Mouse (Mus musculus): Measurements from ENCODE around the gene Ksr1. TPM values are rescaled to one million over a fixed set of nuclear protein-coding genes. Genes with fewer than 3 reads are reported as not detected.

Gene Ksr1
- polyA plus RNA-seq, 1 experiment from 2014 or later = 3.3 TPM

DNA sequence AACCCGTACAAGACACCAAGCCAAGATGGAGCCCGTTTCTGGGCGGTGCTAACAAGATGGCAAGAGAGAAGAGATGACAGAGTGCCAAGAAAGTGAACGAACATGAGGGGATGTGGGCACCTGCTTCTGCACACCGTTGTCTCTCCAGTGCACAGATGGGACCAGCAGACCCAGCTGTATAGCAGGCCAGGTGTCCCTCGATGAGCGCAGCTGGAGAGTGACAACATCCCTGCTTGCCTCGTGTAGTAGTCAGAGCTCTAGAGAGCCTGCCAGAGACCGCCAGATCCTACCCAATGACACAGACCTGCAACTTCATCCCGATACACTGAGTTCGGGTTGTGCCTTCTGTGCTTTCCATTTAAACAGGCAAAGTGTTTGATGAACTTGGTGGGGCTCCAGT lies 3.8 kb downstream of the Ksr1 start:
- no peak overlapping the region for H3K4me2 ChIP-seq (ENCODE audit: low read depth, low read length)
- peaks cover 29% of the 10 kb centered on the region for H3K4me1 ChIP-seq (replicated peaks; ENCODE audit: control insufficient read depth, insufficient read depth, low read length)
- H3K4me3 ChIP-seq (ENCODE audit: low read length) = no peak overlapping the region
- H3K36me3 ChIP-seq (ENCODE audit: control insufficient read depth, insufficient read depth, low read length) = no peaks in the 10 kb centered on the region
- H3K9me3 ChIP-seq (ENCODE audit: control insufficient read depth, low read length) = no peaks in the 10 kb centered on the region
- no peak overlapping the region for H3K9ac ChIP-seq (ENCODE audit: low read length)
- H3K27me3 ChIP-seq (ENCODE audit: control insufficient read depth, insufficient read depth, low read depth, low read length) = no peaks in the 10 kb centered on the region
- ATAC-seq (ENCODE audit: low read depth) = no peak
- 74% methylated on average over 11 of the region's 11 CpGs for WGBS
- no peak overlapping the region for H3K27ac ChIP-seq (ENCODE audit: low read length)

DNA sequence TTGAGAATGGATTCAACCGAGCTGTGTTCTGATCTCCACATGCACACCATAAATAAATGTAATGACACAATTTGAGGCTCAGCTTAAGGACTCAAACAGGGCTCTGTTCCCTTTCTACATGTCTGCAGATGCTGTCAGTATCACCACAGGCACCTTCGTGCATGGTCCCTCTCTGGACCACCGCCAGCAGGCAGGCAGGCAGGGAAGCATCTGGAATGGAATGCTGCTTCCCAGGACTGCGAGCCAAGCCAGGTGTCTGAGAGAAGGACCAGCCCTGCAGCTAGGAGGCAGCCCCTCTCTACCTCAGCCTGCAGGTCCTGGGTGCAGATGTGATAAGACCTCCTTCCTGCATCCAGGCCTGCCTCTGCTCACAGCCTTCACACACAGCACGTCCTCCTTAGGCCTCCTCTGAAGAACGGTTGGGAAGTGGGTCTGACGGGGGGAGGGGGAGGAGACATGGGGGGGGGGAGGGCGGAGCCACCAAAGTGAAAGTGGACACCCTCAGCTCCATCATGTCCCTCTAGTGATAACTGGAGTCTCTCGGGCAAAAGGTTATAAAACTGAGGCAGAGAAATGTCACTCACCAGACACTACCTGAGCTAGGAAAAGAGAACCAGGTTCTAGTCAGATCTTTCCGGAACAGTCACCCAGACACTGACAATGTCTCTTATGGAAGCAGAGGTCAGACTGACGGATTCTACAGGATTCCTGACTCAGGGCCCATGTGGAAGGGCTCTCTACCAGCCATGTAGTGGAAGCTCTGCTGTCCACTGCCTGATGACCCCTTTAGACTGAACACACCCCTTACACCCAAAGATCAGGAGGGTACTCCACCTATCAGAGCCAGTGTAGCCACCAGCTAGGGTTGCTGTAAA lies 4.7 kb downstream of the Ksr1 start:
- ATAC-seq (ENCODE audit: low read depth) = no peak
- Histone ChIP-seq H3K4me3 (ENCODE audit: low read length) (no peak overlapping the region), H3K4me2 (ENCODE audit: low read depth, low read length) (peak overlapping the region; percentile 5), H3K9me3 (ENCODE audit: control insufficient read depth, low read length) (no peaks in the 10 kb centered on the region), H3K27ac (ENCODE audit: low read length) (no peak overlapping the region), H3K9ac (ENCODE audit: low read length) (no peak overlapping the region), H3K36me3 (ENCODE audit: control insufficient read depth, insufficient read depth, low read length) (no peaks in the 10 kb centered on the region), H3K4me1 (replicated peaks; ENCODE audit: control insufficient read depth, insufficient read depth, low read length) (peaks cover 30% of the 10 kb centered on the region), H3K27me3 (ENCODE audit: control insufficient read depth, insufficient read depth, low read depth, low read length) (no peaks in the 10 kb centered on the region)
- WGBS = 23% methylated on average over 11 of the region's 11 CpGs

DNA sequence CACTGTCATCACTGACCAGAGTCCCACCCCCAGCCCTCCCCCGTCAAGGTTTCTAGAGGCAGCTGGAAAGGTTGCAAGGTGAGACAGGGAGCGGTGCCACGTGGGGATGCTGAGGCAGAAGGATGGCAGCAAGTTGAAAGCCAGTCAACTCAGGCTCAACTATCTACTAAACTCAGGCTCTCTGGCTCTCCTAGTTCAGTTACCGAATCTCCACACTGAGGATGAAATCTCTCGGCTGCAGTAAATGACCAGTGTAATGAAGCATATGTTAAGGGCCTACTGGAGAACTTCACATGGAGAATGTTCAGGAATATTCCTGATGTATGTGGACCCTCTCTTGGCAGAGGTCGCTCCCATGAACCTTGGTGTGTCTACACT lies 5.7 kb downstream of the Ksr1 start:
- Histone ChIP-seq H3K9me3 (ENCODE audit: control insufficient read depth, low read length) (no peaks in the 10 kb centered on the region), H3K4me3 (ENCODE audit: low read length) (no peak overlapping the region), H3K27ac (ENCODE audit: low read length) (no peak overlapping the region), H3K9ac (ENCODE audit: low read length) (no peak overlapping the region), H3K4me1 (replicated peaks; ENCODE audit: control insufficient read depth, insufficient read depth, low read length) (peaks cover 39% of the 10 kb centered on the region), H3K36me3 (ENCODE audit: control insufficient read depth, insufficient read depth, low read length) (no peaks in the 10 kb centered on the region), H3K4me2 (ENCODE audit: low read depth, low read length) (no peak overlapping the region), H3K27me3 (ENCODE audit: control insufficient read depth, insufficient read depth, low read depth, low read length) (no peaks in the 10 kb centered on the region)
- no peak for ATAC-seq (ENCODE audit: low read depth)
- 83% methylated on average over 6 of the region's 6 CpGs for WGBS

DNA sequence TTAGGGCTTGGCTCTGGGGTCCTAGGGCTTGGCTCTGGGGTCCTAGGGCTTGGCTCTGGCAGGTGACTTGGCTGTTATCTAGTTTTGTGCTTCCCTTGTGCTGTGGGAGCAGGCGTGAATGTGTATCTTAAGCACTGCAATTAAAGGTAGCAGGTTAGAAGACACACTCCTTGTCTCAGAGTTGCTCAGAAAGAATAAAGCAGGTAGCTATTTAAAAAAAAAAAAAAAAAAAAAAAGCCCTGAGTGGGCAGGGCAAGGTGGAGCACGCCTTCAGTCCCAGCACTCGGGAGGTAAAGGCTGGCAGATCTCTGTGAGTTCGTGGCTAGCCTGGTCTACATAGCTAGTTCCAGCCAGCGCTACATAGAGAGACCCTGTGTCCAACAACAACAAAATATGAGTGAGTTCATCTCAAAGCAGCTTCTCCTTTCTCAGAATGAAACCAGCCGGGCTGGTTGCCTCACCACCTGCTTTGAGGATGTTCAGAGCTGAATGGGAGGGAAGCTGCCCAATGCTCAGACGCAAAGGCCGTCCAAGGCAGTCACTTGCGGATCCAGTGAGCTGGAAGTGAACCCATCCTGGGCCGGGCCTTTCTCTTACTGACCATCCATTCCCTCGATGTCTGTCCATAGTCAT lies 6.2 kb downstream of the Ksr1 start:
- no peak overlapping the region for H3K4me3 ChIP-seq (ENCODE audit: low read length)
- 84% methylated on average over 11 of the region's 11 CpGs for WGBS

DNA sequence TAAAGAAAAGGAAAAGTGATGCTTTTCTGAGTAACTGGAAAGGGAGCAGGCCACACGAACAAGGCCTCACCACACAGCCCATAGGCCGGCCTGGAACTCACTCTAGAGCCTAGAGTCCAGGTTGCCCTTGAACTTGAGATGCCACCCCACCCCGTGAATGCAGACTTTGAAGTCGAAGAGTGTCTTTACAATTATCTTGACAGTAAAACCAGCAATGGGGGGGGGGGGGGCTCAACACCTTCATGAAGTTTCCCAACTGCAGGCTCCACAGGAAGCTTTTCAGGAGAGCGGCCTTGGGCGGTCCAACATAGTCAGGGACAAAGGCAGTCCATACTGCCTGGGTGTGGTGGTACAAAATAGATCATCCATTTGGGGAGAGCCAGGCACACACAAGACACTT lies 7.6 kb downstream of the Ksr1 start:
- WGBS = 73% methylated on average over 6 of the region's 6 CpGs
- Histone ChIP-seq H3K36me3 (ENCODE audit: control insufficient read depth, insufficient read depth, low read length) (no peaks in the 10 kb centered on the region), H3K4me3 (ENCODE audit: low read length) (no peak overlapping the region), H3K4me1 (replicated peaks; ENCODE audit: control insufficient read depth, insufficient read depth, low read length) (peaks cover 39% of the 10 kb centered on the region), H3K9me3 (ENCODE audit: control insufficient read depth, low read length) (no peaks in the 10 kb centered on the region), H3K9ac (ENCODE audit: low read length) (no peak overlapping the region), H3K4me2 (ENCODE audit: low read depth, low read length) (no peak overlapping the region), H3K27me3 (ENCODE audit: control insufficient read depth, insufficient read depth, low read depth, low read length) (no peaks in the 10 kb centered on the region), H3K27ac (ENCODE audit: low read length) (no peak overlapping the region)
- ATAC-seq (ENCODE audit: low read depth) = no peak

More for the DNA sequence above, 6.2 kb downstream of the Ksr1 start:
- no peaks in the 10 kb centered on the region for H3K36me3 ChIP-seq (ENCODE audit: control insufficient read depth, insufficient read depth, low read length)
- H3K4me1 ChIP-seq (replicated peaks; ENCODE audit: control insufficient read depth, insufficient read depth, low read length) = peaks cover 43% of the 10 kb centered on the region
- no peaks in the 10 kb centered on the region for H3K9me3 ChIP-seq (ENCODE audit: control insufficient read depth, low read length)
- no peak overlapping the region for H3K4me2 ChIP-seq (ENCODE audit: low read depth, low read length)
- H3K9ac ChIP-seq (ENCODE audit: low read length) = no peak overlapping the region
- ATAC-seq (ENCODE audit: low read depth) = no peak
- no peaks in the 10 kb centered on the region for H3K27me3 ChIP-seq (ENCODE audit: control insufficient read depth, insufficient read depth, low read depth, low read length)
- H3K27ac ChIP-seq (ENCODE audit: low read length) = no peak overlapping the region

DNA sequence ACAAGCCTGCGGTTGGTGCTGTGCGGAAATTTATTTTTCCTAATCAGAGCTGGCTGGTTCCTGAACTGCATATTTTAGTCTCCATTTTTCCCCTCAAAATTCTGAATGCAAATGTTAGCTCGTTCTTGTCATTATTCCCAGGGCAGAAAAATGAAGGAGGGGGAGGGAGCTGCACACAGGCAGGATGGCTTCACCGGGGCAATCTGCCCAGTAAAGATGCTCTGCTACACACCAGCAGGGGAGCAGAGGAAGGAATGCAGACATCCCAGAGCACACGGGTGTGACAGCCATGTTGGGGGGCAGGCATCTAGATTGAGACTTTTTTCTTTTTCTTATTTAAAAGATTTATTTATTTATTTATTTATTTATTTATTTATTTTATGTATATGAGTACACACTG lies 9.0 kb downstream of the Ksr1 start:
- H3K4me2 ChIP-seq (ENCODE audit: low read depth, low read length) = no peak overlapping the region
- H3K27ac ChIP-seq (ENCODE audit: low read length) = no peak overlapping the region
- H3K4me3 ChIP-seq (ENCODE audit: low read length) = no peak overlapping the region
- H3K9ac ChIP-seq (ENCODE audit: low read length) = no peak overlapping the region
- H3K27me3 ChIP-seq (ENCODE audit: control insufficient read depth, insufficient read depth, low read depth, low read length) = no peaks in the 10 kb centered on the region
- ATAC-seq (ENCODE audit: low read depth) = no peak
- 73% methylated on average over 5 of the region's 5 CpGs for WGBS
- no peaks in the 10 kb centered on the region for H3K9me3 ChIP-seq (ENCODE audit: control insufficient read depth, low read length)
- no peaks in the 10 kb centered on the region for H3K36me3 ChIP-seq (ENCODE audit: control insufficient read depth, insufficient read depth, low read length)
- peaks cover 41% of the 10 kb centered on the region for H3K4me1 ChIP-seq (replicated peaks; ENCODE audit: control insufficient read depth, insufficient read depth, low read length)

DNA sequence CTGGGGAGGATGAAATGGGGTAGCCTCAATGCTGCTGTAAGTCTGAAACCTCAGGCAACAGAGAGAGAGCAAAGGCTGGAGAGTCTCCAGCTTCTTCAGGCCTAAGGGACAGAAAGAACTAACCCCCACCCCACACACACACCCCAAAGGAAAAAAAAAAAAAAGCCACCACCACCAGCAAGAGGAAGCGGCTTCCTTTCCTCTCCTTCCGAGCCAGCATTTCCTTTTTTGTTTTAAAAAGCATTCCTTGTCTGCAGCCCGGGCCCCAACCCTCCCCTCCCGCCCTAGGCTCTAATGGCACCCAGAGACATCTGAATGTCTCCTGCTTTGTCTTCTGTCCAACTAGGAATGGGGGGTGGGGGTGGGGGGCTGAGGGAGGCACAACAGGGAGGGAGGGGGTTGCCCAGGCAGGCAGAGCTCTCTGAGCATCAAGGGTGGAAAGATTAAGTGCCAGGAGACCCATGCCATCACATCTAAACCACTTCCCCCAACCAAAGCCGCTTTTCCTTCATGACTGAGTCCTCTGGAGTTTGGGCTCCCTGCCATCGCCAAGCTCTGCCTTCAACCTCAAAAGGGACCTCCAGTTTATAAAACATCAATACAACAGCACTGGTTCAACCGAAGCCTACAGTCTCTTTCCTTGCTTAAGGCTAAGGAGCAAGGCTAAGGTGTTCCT lies 10.4 kb downstream of the Ksr1 start:
- Histone ChIP-seq H3K27ac (ENCODE audit: low read length) (peak overlapping the region; percentile 87), H3K9me3 (ENCODE audit: control insufficient read depth, low read length) (no peaks in the 10 kb centered on the region), H3K4me3 (ENCODE audit: low read length) (no peak overlapping the region), H3K36me3 (ENCODE audit: control insufficient read depth, insufficient read depth, low read length) (no peaks in the 10 kb centered on the region), H3K4me1 (replicated peaks; ENCODE audit: control insufficient read depth, insufficient read depth, low read length) (peaks cover 37% of the 10 kb centered on the region), H3K27me3 (ENCODE audit: control insufficient read depth, insufficient read depth, low read depth, low read length) (no peaks in the 10 kb centered on the region), H3K9ac (ENCODE audit: low read length) (peak overlapping the region; percentile 40; the same call in 1 of the 2 replicates), H3K4me2 (ENCODE audit: low read depth, low read length) (peak overlapping the region; percentile 33)
- ATAC-seq (ENCODE audit: low read depth) = peak; percentile 63
- WGBS = 23% methylated on average over 7 of the region's 7 CpGs

DNA sequence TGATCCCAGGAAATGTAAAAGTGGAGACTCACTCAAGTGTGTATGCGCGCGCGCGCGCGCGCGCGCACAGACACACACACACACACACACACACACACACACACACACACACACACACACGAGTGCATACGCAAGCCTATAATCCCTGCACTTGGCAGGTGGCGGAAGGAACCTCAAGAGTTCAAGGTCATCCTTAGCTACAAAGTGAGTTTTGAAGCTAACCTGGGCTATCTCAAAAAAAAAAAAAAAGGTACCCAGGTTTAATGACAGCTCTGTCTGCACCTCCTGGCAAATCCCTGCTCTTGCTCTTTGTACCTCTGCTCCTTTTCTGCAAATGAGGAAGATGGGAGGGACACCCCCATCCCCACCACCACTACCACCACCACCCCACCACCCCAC lies 11.1 kb downstream of the Ksr1 start:
- no peak overlapping the region for H3K9ac ChIP-seq (ENCODE audit: low read length)
- no peak overlapping the region for H3K4me3 ChIP-seq (ENCODE audit: low read length)
- H3K27ac ChIP-seq (ENCODE audit: low read length) = peak overlapping the region; percentile 87
- ATAC-seq (ENCODE audit: low read depth) = no peak
- H3K27me3 ChIP-seq (ENCODE audit: control insufficient read depth, insufficient read depth, low read depth, low read length) = no peaks in the 10 kb centered on the region
- no peaks in the 10 kb centered on the region for H3K9me3 ChIP-seq (ENCODE audit: control insufficient read depth, low read length)
- H3K4me2 ChIP-seq (ENCODE audit: low read depth, low read length) = peak overlapping the region; percentile 33; the same call in 1 of the 2 replicates
- no peaks in the 10 kb centered on the region for H3K36me3 ChIP-seq (ENCODE audit: control insufficient read depth, insufficient read depth, low read length)
- 77% methylated on average over 3 of the region's 13 CpGs for WGBS
- H3K4me1 ChIP-seq (replicated peaks; ENCODE audit: control insufficient read depth, insufficient read depth, low read length) = peaks cover 37% of the 10 kb centered on the region

DNA sequence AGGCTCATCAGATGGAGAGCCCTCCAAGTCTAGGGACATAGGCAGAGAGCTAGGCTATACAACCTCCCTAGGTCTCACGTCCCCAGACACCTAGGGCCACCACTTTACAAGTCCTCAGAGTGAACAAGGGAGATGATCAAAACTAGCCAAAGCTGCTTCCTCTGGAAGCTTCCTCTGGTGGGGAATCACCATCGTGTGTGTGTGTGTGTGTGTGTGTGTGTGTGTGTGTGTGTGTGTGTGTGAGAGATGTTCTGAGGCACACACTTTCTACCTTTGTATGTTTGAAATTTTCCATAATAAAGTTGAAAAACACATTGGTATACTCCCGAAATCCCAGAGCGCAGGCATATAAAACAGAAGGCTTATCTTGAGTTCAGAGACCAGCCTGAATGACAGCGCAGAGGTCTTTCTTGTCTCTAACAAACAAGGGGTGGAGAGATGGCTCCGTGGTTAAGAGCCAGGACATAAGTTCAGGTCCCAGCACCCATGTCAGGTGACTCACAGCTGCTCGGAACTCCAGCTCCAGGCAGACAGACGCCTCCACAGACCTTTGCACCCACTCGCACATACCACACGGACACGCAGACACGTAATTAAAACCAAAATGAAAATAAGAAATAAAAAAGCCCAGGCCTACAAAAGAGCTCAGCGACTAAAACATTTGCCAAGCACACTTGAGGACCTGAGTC lies 11.6 kb downstream of the Ksr1 start:
- Histone ChIP-seq H3K4me1 (replicated peaks; ENCODE audit: control insufficient read depth, insufficient read depth, low read length) (peaks cover 37% of the 10 kb centered on the region), H3K27me3 (ENCODE audit: control insufficient read depth, insufficient read depth, low read depth, low read length) (no peaks in the 10 kb centered on the region), H3K9ac (ENCODE audit: low read length) (no peak overlapping the region), H3K36me3 (ENCODE audit: control insufficient read depth, insufficient read depth, low read length) (no peaks in the 10 kb centered on the region), H3K27ac (ENCODE audit: low read length) (no peak overlapping the region), H3K4me3 (ENCODE audit: low read length) (no peak overlapping the region), H3K9me3 (ENCODE audit: control insufficient read depth, low read length) (no peaks in the 10 kb centered on the region), H3K4me2 (ENCODE audit: low read depth, low read length) (no peak overlapping the region)
- ATAC-seq (ENCODE audit: low read depth) = no peak
- WGBS = 71% methylated on average over 13 of the region's 13 CpGs
